Mouse (Mus musculus): ENCODE measurements around the gene Gm17535. TPM values are rescaled to one million over a fixed set of nuclear protein-coding genes. Genes with fewer than 3 reads are reported as not detected.
"Not testable (repeated sequence)": the region's sequence is repeated elsewhere in the genome, so short reads cannot be mapped to it uniquely, and the experiment has no call there.

The Gm17535 gene
- polyA plus RNA-seq, 1 experiment from 2014 or later: not detected

GRCm38 (mm10) chr9:3023312-3023984 is 11.0 kb upstream of the Gm17535 start, which contains the start of gene Gm10718:
TSS of gene Gm10718 (plus strand) at chr9:3023547.
- H3K27me3 ChIP-seq (ENCODE audit: control insufficient read depth, insufficient read depth, low read length); H3K4me3 ChIP-seq (replicated peaks; ENCODE audit: low read length); H3K9ac ChIP-seq (ENCODE audit: low read length); H3K27ac ChIP-seq (ENCODE audit: low read length); H3K4me2 ChIP-seq (ENCODE audit: low read depth, low read length); H3K9me3 ChIP-seq (replicated peaks; ENCODE audit: control insufficient read depth, low read length); H3K36me3 ChIP-seq (ENCODE audit: control insufficient read depth, insufficient read depth, low read length); H3K4me1 ChIP-seq (ENCODE audit: control insufficient read depth, insufficient read depth, low read length); ATAC-seq (ENCODE audit: insufficient read depth, low FRiP score): not testable (repeated sequence)
- 76% methylated on average over 9 of the region's 13 CpGs for WGBS

- H3K4me2 ChIP-seq (ENCODE audit: low read depth, low read length); H3K9ac ChIP-seq (ENCODE audit: low read length); H3K36me3 ChIP-seq (ENCODE audit: control insufficient read depth, insufficient read depth, low read length); H3K4me3 ChIP-seq (replicated peaks; ENCODE audit: low read length); H3K4me1 ChIP-seq (ENCODE audit: control insufficient read depth, insufficient read depth, low read length); H3K27ac ChIP-seq (ENCODE audit: low read length); H3K27me3 ChIP-seq (ENCODE audit: control insufficient read depth, insufficient read depth, low read length); H3K9me3 ChIP-seq (replicated peaks; ENCODE audit: control insufficient read depth, low read length); ATAC-seq (ENCODE audit: insufficient read depth, low FRiP score): not testable (repeated sequence)
- WGBS: 65% methylated on average over 14 of the region's 16 CpGs
Observed at GRCm38 (mm10) chr9:3023985-3024648, 10.3 kb upstream of the Gm17535 start.

- not testable (repeated sequence) for ATAC-seq (ENCODE audit: insufficient read depth, low FRiP score)
Observed at GRCm38 (mm10) chr9:3024912-3025467, 9.4 kb upstream of the Gm17535 start, which contains the start of gene Gm10717. TSS of gene Gm10717 (plus strand) at chr9:3025417.

GRCm38 (mm10) chr9:3025653-3026052 is 8.7 kb upstream of the Gm17535 start:
- H3K27ac ChIP-seq (ENCODE audit: low read length); ATAC-seq (ENCODE audit: insufficient read depth, low FRiP score); H3K9ac ChIP-seq (ENCODE audit: low read length); H3K27me3 ChIP-seq (ENCODE audit: control insufficient read depth, insufficient read depth, low read length); H3K36me3 ChIP-seq (ENCODE audit: control insufficient read depth, insufficient read depth, low read length); H3K4me2 ChIP-seq (ENCODE audit: low read depth, low read length); H3K9me3 ChIP-seq (replicated peaks; ENCODE audit: control insufficient read depth, low read length); H3K4me3 ChIP-seq (replicated peaks; ENCODE audit: low read length); H3K4me1 ChIP-seq (ENCODE audit: control insufficient read depth, insufficient read depth, low read length): not testable (repeated sequence)
- 61% methylated on average over 4 of the region's 6 CpGs for WGBS

More at GRCm38 (mm10) chr9:3024912-3025467, 9.4 kb upstream of the Gm17535 start, which contains the start of gene Gm10717:
- H3K4me2 ChIP-seq (ENCODE audit: low read depth, low read length); H3K27me3 ChIP-seq (ENCODE audit: control insufficient read depth, insufficient read depth, low read length); H3K27ac ChIP-seq (ENCODE audit: low read length); H3K36me3 ChIP-seq (ENCODE audit: control insufficient read depth, insufficient read depth, low read length); H3K9me3 ChIP-seq (replicated peaks; ENCODE audit: control insufficient read depth, low read length); H3K4me3 ChIP-seq (replicated peaks; ENCODE audit: low read length); H3K9ac ChIP-seq (ENCODE audit: low read length); H3K4me1 ChIP-seq (ENCODE audit: control insufficient read depth, insufficient read depth, low read length): not testable (repeated sequence)
- 74% methylated on average over 12 of the region's 12 CpGs for WGBS

- ATAC-seq (ENCODE audit: insufficient read depth, low FRiP score): not testable (repeated sequence)
- WGBS: 73% methylated on average over 5 of the region's 5 CpGs
Observed at GRCm38 (mm10) chr9:3026136-3026535, 8.3 kb upstream of the Gm17535 start.

GRCm38 (mm10) chr9:3026741-3027140 is 7.7 kb upstream of the Gm17535 start:
- not testable (repeated sequence) for H3K9me3 ChIP-seq (replicated peaks; ENCODE audit: control insufficient read depth, low read length); H3K9ac ChIP-seq (ENCODE audit: low read length); H3K4me2 ChIP-seq (ENCODE audit: low read depth, low read length); H3K4me1 ChIP-seq (ENCODE audit: control insufficient read depth, insufficient read depth, low read length); ATAC-seq (ENCODE audit: insufficient read depth, low FRiP score); H3K27ac ChIP-seq (ENCODE audit: low read length); H3K27me3 ChIP-seq (ENCODE audit: control insufficient read depth, insufficient read depth, low read length); H3K36me3 ChIP-seq (ENCODE audit: control insufficient read depth, insufficient read depth, low read length); H3K4me3 ChIP-seq (replicated peaks; ENCODE audit: low read length)
- 67% methylated on average over 9 of the region's 9 CpGs for WGBS

More at GRCm38 (mm10) chr9:3026136-3026535, 8.3 kb upstream of the Gm17535 start:
- H3K9me3 ChIP-seq (replicated peaks; ENCODE audit: control insufficient read depth, low read length); H3K9ac ChIP-seq (ENCODE audit: low read length); H3K4me1 ChIP-seq (ENCODE audit: control insufficient read depth, insufficient read depth, low read length); H3K4me2 ChIP-seq (ENCODE audit: low read depth, low read length); H3K27me3 ChIP-seq (ENCODE audit: control insufficient read depth, insufficient read depth, low read length); H3K27ac ChIP-seq (ENCODE audit: low read length); H3K36me3 ChIP-seq (ENCODE audit: control insufficient read depth, insufficient read depth, low read length); H3K4me3 ChIP-seq (replicated peaks; ENCODE audit: low read length): not testable (repeated sequence)

- not testable (repeated sequence) for H3K9me3 ChIP-seq (replicated peaks; ENCODE audit: control insufficient read depth, low read length); H3K27me3 ChIP-seq (ENCODE audit: control insufficient read depth, insufficient read depth, low read length); H3K36me3 ChIP-seq (ENCODE audit: control insufficient read depth, insufficient read depth, low read length); H3K4me2 ChIP-seq (ENCODE audit: low read depth, low read length); H3K4me1 ChIP-seq (ENCODE audit: control insufficient read depth, insufficient read depth, low read length); ATAC-seq (ENCODE audit: insufficient read depth, low FRiP score); H3K4me3 ChIP-seq (replicated peaks; ENCODE audit: low read length); H3K9ac ChIP-seq (ENCODE audit: low read length); H3K27ac ChIP-seq (ENCODE audit: low read length)
- WGBS: 75% methylated on average over 9 of the region's 9 CpGs
Observed at GRCm38 (mm10) chr9:3027200-3027599, 7.2 kb upstream of the Gm17535 start.

- not testable (repeated sequence) for H3K27me3 ChIP-seq (ENCODE audit: control insufficient read depth, insufficient read depth, low read length); H3K4me2 ChIP-seq (ENCODE audit: low read depth, low read length); ATAC-seq (ENCODE audit: insufficient read depth, low FRiP score); H3K9ac ChIP-seq (ENCODE audit: low read length); H3K9me3 ChIP-seq (replicated peaks; ENCODE audit: control insufficient read depth, low read length); H3K36me3 ChIP-seq (ENCODE audit: control insufficient read depth, insufficient read depth, low read length); H3K27ac ChIP-seq (ENCODE audit: low read length); H3K4me1 ChIP-seq (ENCODE audit: control insufficient read depth, insufficient read depth, low read length); H3K4me3 ChIP-seq (replicated peaks; ENCODE audit: low read length)
- 67% methylated on average over 12 of the region's 16 CpGs for WGBS
Observed at GRCm38 (mm10) chr9:3029276-3030000, 5.0 kb upstream of the Gm17535 start.
